9 mouse cellular contexts compared by ENCODE assay signal in the genomic region with DNA sequence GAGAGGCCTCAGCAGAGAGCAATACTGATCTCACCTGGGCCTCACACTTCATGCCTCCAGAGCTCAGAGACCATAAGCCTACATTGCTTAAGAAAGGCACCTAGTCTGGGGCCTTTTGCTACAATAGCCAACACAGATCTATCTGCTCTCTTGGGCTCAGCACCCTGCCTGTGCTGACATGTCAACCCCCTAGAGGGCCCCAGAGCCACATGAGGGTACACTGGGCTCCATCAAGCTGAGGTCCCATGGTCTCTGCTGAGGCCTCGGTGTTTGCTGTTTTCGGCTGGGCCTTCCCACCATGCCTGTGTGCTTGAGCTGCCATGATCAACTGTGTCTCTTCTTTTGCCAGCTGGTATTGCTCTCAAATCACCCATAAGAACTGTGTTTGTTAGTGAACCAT. TPM values are rescaled to one million over a fixed set of nuclear protein-coding genes. Genes with fewer than 3 reads are reported as not detected.
DNase-seq lines count a peak whose midpoint lies in the region; ATAC-seq and TF ChIP-seq lines count a peak whose summit lies in the region.
"Had no signal": no experiment of that assay in that cellular context is flagged by ENCODE, and none has a peak within 500 bp of the region (broad histone marks: within the 10 kb centered on the region; RNA-seq: fewer than 3 reads in every experiment).

No protein-coding gene starts in this region.

- no peaks in the 10 kb centered on the region for H3K4me1 ChIP-seq in kidney, adult 2 months (ENCODE audit: control insufficient read depth, insufficient read depth, low read length)
- peaks cover 2% of the 10 kb centered on the region; the same call in 1 of the 2 replicates for H3K4me1 ChIP-seq in neural tube, embryonic 15.5 days
- peaks cover 4% of the 10 kb centered on the region for H3K4me1 ChIP-seq in forebrain, embryonic 12.5 days

- 78% methylated on average over 2 of the region's 2 CpGs for WGBS in kidney, adult 2 months
- WGBS in neural tube, embryonic 15.5 days = 82% methylated on average over 2 of the region's 2 CpGs
- 90% methylated on average over 2 of the region's 2 CpGs for WGBS in forebrain, embryonic 12.5 days

- TF ChIP-seq POLR2A in kidney, adult 2 months (IDR thresholded peaks at IDR 0.05; ENCODE audit: low read depth, low read length) = no peak

- no peak overlapping the region for H3K4me3 ChIP-seq in kidney, adult 2 months (ENCODE audit: insufficient read depth, low read depth, low read length)
- no peak overlapping the region for H3K4me3 ChIP-seq in neural tube, embryonic 15.5 days (replicated peaks)
- H3K4me3 ChIP-seq in forebrain, embryonic 12.5 days (replicated peaks) = no peak overlapping the region
- H3K4me3 ChIP-seq: neural tube, embryonic 12.5 days had no signal

- CTCF ChIA-PET in Patski (lab: Charles Lee) = interaction anchor here (1.0 to 1.4 kb wide), 2 partner anchors 84 to 142 kb away, joined by 3 read pairs; no protein-coding TSS in a partner anchor

- H3K9ac ChIP-seq in neural tube, embryonic 15.5 days (replicated peaks) = no peak overlapping the region
- H3K9ac ChIP-seq in forebrain, embryonic 12.5 days = no peak overlapping the region
- H3K9ac ChIP-seq: neural tube, embryonic 12.5 days had no signal

- H3K27ac ChIP-seq in kidney, adult 2 months (ENCODE audit: insufficient read depth, low read depth, low read length) = peak overlapping the region; percentile 57
- H3K27ac ChIP-seq in neural tube, embryonic 15.5 days (replicated peaks) = no peak overlapping the region
- H3K27ac ChIP-seq in forebrain, embryonic 12.5 days = no peak overlapping the region
- H3K27ac ChIP-seq: neural tube, embryonic 12.5 days had no signal

- no peaks in the 10 kb centered on the region for H3K36me3 ChIP-seq in kidney, adult 2 months (ENCODE audit: control insufficient read depth, insufficient read depth, low read length)
- H3K36me3 ChIP-seq in neural tube, embryonic 15.5 days = no peaks in the 10 kb centered on the region
- no peaks in the 10 kb centered on the region for H3K36me3 ChIP-seq in forebrain, embryonic 12.5 days (replicated peaks)
- H3K36me3 ChIP-seq: neural tube, embryonic 12.5 days had no signal

- no peaks in the 10 kb centered on the region for H3K9me3 ChIP-seq in neural tube, embryonic 15.5 days (replicated peaks)
- no peaks in the 10 kb centered on the region for H3K9me3 ChIP-seq in forebrain, embryonic 12.5 days
- H3K9me3 ChIP-seq: neural tube, embryonic 12.5 days had no signal

- POLR2A ChIA-PET in Patski (lab: Charles Lee) = no interaction called here

- in situ Hi-C loops in Patski (cut with MboI; ENCODE audit: low pct_unique_long_range_greater_than_20kb) = loop anchor here (10.0 kb wide), 2 partner anchors 112 to 128 kb away; no protein-coding TSS in a partner anchor

- peak; percentile 44 for TF ChIP-seq CTCF in Patski (IDR thresholded peaks at IDR 0.05)
- TF ChIP-seq CTCF in kidney, adult 2 months (conservative IDR thresholded peaks at IDR 0.05; ENCODE audit: insufficient read depth, insufficient read length, low read depth, low read length) = peak; percentile 64

- DNase-seq in layer of hippocampus, adult 11-12 months (ENCODE audit: low spot score) = peak; percentile 48
- DNase-seq in layer of hippocampus, postnatal 36 days = no peak
- DNase-seq in Patski (ENCODE audit: low read depth, low spot score) = no peak
- DNase-seq in kidney, adult 2 months = peak; percentile 51
- peak; percentile 70 for DNase-seq in lung, postnatal 36 days
- DNase-seq in right cerebral cortex, postnatal 36 days (ENCODE audit: low spot score in 2 of 2) = no peak

- no peak overlapping the region for H3K4me2 ChIP-seq in neural tube, embryonic 15.5 days
- H3K4me2 ChIP-seq in forebrain, embryonic 12.5 days = no peak overlapping the region
- H3K4me2 ChIP-seq: neural tube, embryonic 12.5 days had no signal

- H3K27me3 ChIP-seq in Patski = no peaks in the 10 kb centered on the region
- no peaks in the 10 kb centered on the region for H3K27me3 ChIP-seq in kidney, adult 2 months (replicated peaks; ENCODE audit: control insufficient read depth, insufficient read depth, low read length)
- no peaks in the 10 kb centered on the region for H3K27me3 ChIP-seq in neural tube, embryonic 15.5 days (replicated peaks)
- no peaks in the 10 kb centered on the region for H3K27me3 ChIP-seq in forebrain, embryonic 12.5 days
- H3K27me3 ChIP-seq: neural tube, embryonic 12.5 days had no signal

- ATAC-seq in Patski = no peak
- no peak for ATAC-seq in neural tube, embryonic 15.5 days (ENCODE audit: low FRiP score)
- ATAC-seq in forebrain, embryonic 12.5 days (ENCODE audit: low FRiP score) = no peak

RNA-seq across cellular contexts. Expression of gene Hpcal1, which starts 24.0 kb away (rescaled TPM):
- total RNA-seq in layer of hippocampus, postnatal 36 days (2021) = 10 to 100 TPM; 59.3 to 61.3 TPM
- polyA plus RNA-seq in Patski (2021) = 39.5 TPM
- 128 and 144 TPM in 2 replicates for polyA plus RNA-seq in kidney, adult 2 months (2012; rRNA removed)
- 130 and 133 TPM in 2 replicates for polyA plus RNA-seq in neural tube, embryonic 15.5 days (2015; fragmentation: Nextera tagmentation; extraction: Ambion mirVana)
- polyA plus RNA-seq in forebrain, embryonic 12.5 days (2016; fragmentation: Nextera tagmentation; extraction: Ambion mirVana) = 36.6 and 41.3 TPM in 2 replicates

Comparison
In these comparisons a context has a peak if more than half of its experiments do, and no peak if none do; other contexts are left out.
1. DNase-seq: peak in layer of hippocampus, adult 11-12 months (single experiment), kidney, adult 2 months (single experiment) and lung, postnatal 36 days (single experiment); none in layer of hippocampus, postnatal 36 days (0 of 2), Patski (single experiment) and right cerebral cortex, postnatal 36 days (0 of 2).